Mouse (Mus musculus): ENCODE data around the gene Stag3. TPM values are rescaled to one million over a fixed set of nuclear protein-coding genes. Genes with fewer than 3 reads are reported as not detected.

Gene Stag3
- polyA plus RNA-seq, 1 experiment = 0.33 TPM

DNA sequence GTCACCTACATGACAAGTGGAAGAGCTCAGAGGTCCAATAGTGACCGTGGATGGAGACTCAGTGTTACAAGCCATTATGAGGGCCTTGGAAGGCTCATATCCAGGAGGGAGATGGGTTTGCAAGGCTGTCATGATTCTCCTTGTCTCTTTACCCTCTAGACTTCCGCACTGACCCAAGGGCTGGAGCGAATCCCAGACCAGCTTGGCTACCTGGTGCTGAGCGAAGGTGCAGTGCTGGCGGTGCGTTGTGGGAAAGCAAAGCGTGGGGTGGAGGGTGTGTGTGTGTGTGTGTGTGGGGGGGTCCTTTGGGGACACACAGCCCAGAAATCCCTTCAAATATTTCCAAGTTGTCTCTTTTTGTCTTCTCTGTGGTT lies 24.0 kb upstream of the Stag3 start:
- peaks cover 8% of the 10 kb centered on the region for H3K4me1 ChIP-seq (ENCODE audit: control insufficient read depth, insufficient read depth, insufficient read length, low read length)
- H3K4me3 ChIP-seq (ENCODE audit: low read depth, low read length) = peak overlapping the region; percentile 69
- WGBS = 2% methylated on average over 7 of the region's 7 CpGs
- peaks cover 26% of the 10 kb centered on the region for H3K36me3 ChIP-seq (ENCODE audit: control insufficient read depth, insufficient read depth, low read length)
- no peaks in the 10 kb centered on the region for H3K27me3 ChIP-seq (ENCODE audit: control insufficient read depth, insufficient read depth, low read length)
- TF ChIP-seq POLR2A (IDR thresholded peaks at IDR 0.05; ENCODE audit: low read depth, low read length) (no peak), CTCF (IDR thresholded peaks at IDR 0.05; ENCODE audit: extremely low read depth, insufficient read length, insufficient replicate concordance, low read depth, low read length) (no peak)
- peak overlapping the region; percentile 64 for H3K27ac ChIP-seq (ENCODE audit: insufficient read depth, low read depth, low read length)

DNA sequence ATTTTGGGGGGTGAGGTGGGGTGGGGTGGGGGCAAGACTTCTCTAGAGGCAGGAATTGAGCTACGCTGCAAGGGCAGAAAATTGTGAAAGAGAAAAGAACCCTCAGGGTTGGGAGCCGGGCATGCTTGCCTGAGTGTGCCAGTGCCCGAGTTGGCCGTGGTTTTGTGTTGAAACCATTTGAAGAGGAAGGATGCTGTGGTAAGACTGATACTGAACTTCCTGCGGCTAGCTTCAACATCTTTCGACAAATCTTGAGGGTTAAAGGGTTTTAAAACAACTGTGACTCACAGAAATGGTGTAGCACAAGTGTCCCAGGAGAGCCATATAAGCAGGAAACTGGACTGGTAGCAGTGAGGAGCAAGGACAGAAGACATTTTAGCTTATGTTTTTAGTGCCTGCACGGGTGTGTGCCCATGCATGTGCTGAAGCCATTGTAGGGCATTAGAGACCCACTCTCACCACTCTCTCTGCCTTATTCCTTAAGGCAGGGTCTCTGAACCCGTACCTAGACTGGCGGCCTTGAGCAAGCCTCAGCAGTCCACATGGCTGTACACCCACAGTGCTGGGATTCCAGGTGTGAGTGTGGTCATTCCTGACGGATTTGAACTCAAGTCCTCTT lies 23.0 kb upstream of the Stag3 start:
- WGBS = 83% methylated on average over 10 of the region's 10 CpGs
- Histone ChIP-seq H3K36me3 (ENCODE audit: control insufficient read depth, insufficient read depth, low read length) (peaks cover 35% of the 10 kb centered on the region), H3K27me3 (ENCODE audit: control insufficient read depth, insufficient read depth, low read length) (no peaks in the 10 kb centered on the region), H3K4me3 (ENCODE audit: low read depth, low read length) (peak overlapping the region; percentile 24; the same call in 1 of the 2 replicates), H3K27ac (ENCODE audit: insufficient read depth, low read depth, low read length) (peak overlapping the region; percentile 67), H3K4me1 (ENCODE audit: control insufficient read depth, insufficient read depth, insufficient read length, low read length) (peaks cover 8% of the 10 kb centered on the region)
- TF ChIP-seq POLR2A (IDR thresholded peaks at IDR 0.05; ENCODE audit: low read depth, low read length) (no peak), CTCF (IDR thresholded peaks at IDR 0.05; ENCODE audit: extremely low read depth, insufficient read length, insufficient replicate concordance, low read depth, low read length) (no peak)

DNA sequence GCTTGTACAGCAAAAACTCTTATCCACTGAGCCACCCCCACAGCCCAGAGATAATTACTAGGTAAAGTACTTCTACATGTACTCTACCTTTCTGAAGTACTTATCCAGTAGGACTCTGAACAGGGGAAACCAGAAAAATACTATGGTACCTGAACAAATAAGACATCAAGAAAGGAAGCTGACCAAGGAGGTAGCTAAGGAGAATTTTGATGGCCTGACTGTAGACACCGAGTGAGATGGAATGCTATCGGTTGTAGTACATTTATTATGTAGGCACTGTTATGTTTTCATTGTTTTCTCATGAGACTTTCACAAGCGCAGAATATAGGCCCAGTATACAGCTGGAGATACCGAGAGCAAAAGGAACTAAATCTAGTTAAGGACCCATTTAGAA lies 22.5 kb upstream of the Stag3 start:
- peaks cover 10% of the 10 kb centered on the region for H3K4me1 ChIP-seq (ENCODE audit: control insufficient read depth, insufficient read depth, insufficient read length, low read length)
- H3K36me3 ChIP-seq (ENCODE audit: control insufficient read depth, insufficient read depth, low read length) = peaks cover 35% of the 10 kb centered on the region
- peak overlapping the region; percentile 67 for H3K27ac ChIP-seq (ENCODE audit: insufficient read depth, low read depth, low read length)
- H3K4me3 ChIP-seq (ENCODE audit: low read depth, low read length) = no peak overlapping the region
- TF ChIP-seq POLR2A (IDR thresholded peaks at IDR 0.05; ENCODE audit: low read depth, low read length) = no peak
- TF ChIP-seq CTCF (IDR thresholded peaks at IDR 0.05; ENCODE audit: extremely low read depth, insufficient read length, insufficient replicate concordance, low read depth, low read length) = no peak
- 84% methylated on average over 4 of the region's 4 CpGs for WGBS
- H3K27me3 ChIP-seq (ENCODE audit: control insufficient read depth, insufficient read depth, low read length) = no peaks in the 10 kb centered on the region

DNA sequence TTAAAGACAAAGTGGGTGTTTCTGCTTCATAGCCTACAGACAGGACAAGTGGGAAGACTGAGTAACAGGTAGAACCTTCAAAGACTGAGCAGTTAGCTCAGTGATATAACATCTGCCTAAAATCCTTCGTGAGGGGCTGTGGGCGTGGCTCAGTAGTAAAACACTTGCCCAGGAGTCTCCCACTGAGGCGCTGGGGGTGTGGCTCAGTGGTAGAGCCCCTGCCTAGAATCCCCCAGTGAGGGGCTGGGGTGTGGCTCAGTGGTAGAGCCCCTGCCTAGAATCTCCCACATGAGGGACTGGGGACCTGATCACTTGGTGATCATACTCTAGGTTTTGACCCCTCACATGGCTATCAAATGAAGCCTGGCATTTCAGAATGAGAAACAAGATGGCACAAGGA lies 22.0 kb upstream of the Stag3 start:
- no peaks in the 10 kb centered on the region for H3K27me3 ChIP-seq (ENCODE audit: control insufficient read depth, insufficient read depth, low read length)
- H3K4me3 ChIP-seq (ENCODE audit: low read depth, low read length) = no peak overlapping the region
- 76% methylated on average over 3 of the region's 3 CpGs for WGBS
- TF ChIP-seq POLR2A (IDR thresholded peaks at IDR 0.05; ENCODE audit: low read depth, low read length) (no peak), CTCF (IDR thresholded peaks at IDR 0.05; ENCODE audit: extremely low read depth, insufficient read length, insufficient replicate concordance, low read depth, low read length) (no peak)
- H3K36me3 ChIP-seq (ENCODE audit: control insufficient read depth, insufficient read depth, low read length) = peaks cover 35% of the 10 kb centered on the region
- H3K4me1 ChIP-seq (ENCODE audit: control insufficient read depth, insufficient read depth, insufficient read length, low read length) = peaks cover 13% of the 10 kb centered on the region
- no peak overlapping the region for H3K27ac ChIP-seq (ENCODE audit: insufficient read depth, low read depth, low read length)

DNA sequence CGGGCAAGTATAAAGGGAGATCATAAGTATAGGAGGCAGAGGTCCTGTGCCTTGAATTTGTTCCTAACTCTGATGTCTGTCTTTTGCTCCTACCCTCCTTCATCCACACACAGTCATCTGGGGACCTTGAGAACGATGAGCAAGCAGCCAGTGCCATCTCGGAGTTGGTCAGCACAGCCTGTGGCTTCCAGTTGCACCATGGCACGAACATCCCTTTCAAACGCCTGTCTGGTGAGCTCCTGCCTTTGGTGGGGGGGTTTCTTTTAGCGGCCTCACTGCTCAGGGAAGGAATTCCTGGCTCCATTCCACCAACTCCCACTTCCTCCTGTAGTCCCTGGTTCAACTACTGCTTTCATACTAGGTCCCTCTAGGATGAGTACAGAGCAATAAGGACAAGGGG lies 21.5 kb upstream of the Stag3 start:
- no peak overlapping the region for H3K4me3 ChIP-seq (ENCODE audit: low read depth, low read length)
- H3K4me1 ChIP-seq (ENCODE audit: control insufficient read depth, insufficient read depth, insufficient read length, low read length) = peaks cover 13% of the 10 kb centered on the region
- no peaks in the 10 kb centered on the region for H3K27me3 ChIP-seq (ENCODE audit: control insufficient read depth, insufficient read depth, low read length)
- H3K36me3 ChIP-seq (ENCODE audit: control insufficient read depth, insufficient read depth, low read length) = peaks cover 35% of the 10 kb centered on the region
- WGBS = 84% methylated on average over 6 of the region's 6 CpGs
- H3K27ac ChIP-seq (ENCODE audit: insufficient read depth, low read depth, low read length) = no peak overlapping the region
- no peak for TF ChIP-seq CTCF (IDR thresholded peaks at IDR 0.05; ENCODE audit: extremely low read depth, insufficient read length, insufficient replicate concordance, low read depth, low read length)
- TF ChIP-seq POLR2A (IDR thresholded peaks at IDR 0.05; ENCODE audit: low read depth, low read length) = no peak

DNA sequence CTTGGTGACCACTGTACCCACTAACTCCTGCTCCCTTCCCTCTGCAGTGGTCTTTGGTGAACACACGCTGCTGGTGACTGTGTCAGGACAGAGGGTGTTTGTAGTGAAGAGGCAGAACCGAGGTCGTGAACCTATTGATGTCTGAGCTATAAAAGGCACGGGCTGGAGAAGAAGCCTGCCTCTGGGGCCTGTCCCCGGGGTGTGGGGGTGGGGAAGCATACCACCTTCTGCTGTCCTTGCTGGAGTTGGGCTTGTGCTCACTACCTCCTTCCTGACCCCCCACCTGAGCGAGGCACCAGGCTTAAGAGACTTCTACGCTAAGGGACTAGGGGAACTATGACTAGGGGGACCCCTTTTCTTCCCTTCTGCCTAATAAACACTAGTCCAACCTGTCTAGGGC lies 21.0 kb upstream of the Stag3 start:
- no peak overlapping the region for H3K4me3 ChIP-seq (ENCODE audit: low read depth, low read length)
- H3K4me1 ChIP-seq (ENCODE audit: control insufficient read depth, insufficient read depth, insufficient read length, low read length) = peaks cover 13% of the 10 kb centered on the region
- no peak for TF ChIP-seq POLR2A (IDR thresholded peaks at IDR 0.05; ENCODE audit: low read depth, low read length)
- no peak for TF ChIP-seq CTCF (IDR thresholded peaks at IDR 0.05; ENCODE audit: extremely low read depth, insufficient read length, insufficient replicate concordance, low read depth, low read length)
- peaks cover 35% of the 10 kb centered on the region for H3K36me3 ChIP-seq (ENCODE audit: control insufficient read depth, insufficient read depth, low read length)
- WGBS = 61% methylated on average over 7 of the region's 7 CpGs
- H3K27ac ChIP-seq (ENCODE audit: insufficient read depth, low read depth, low read length) = no peak overlapping the region
- H3K27me3 ChIP-seq (ENCODE audit: control insufficient read depth, insufficient read depth, low read length) = no peaks in the 10 kb centered on the region

DNA sequence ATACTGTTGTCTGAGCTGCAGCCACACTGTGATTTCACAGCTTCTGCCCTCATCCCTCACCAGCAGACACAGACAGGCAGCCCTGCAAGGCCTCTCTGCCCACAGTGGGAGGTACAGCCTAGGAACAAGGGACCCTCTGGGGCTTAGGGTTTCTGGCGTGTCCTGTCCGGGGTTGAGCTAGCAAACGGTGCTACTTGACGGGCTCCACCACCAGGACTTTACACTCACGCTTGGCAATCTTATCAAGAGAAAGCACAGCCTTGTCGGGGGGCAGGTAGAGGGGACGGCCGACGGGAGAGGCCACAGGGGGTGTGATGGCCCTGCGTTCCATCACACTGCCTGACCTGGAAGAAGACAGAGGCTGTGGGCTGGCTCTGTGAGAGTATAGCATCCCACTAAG lies 20.0 kb upstream of the Stag3 start:
- H3K36me3 ChIP-seq (ENCODE audit: control insufficient read depth, insufficient read depth, low read length) = peaks cover 35% of the 10 kb centered on the region
- no peak overlapping the region for H3K4me3 ChIP-seq (ENCODE audit: low read depth, low read length)
- TF ChIP-seq POLR2A (IDR thresholded peaks at IDR 0.05; ENCODE audit: low read depth, low read length) = no peak
- no peak for TF ChIP-seq CTCF (IDR thresholded peaks at IDR 0.05; ENCODE audit: extremely low read depth, insufficient read length, insufficient replicate concordance, low read depth, low read length)
- no peak overlapping the region for H3K27ac ChIP-seq (ENCODE audit: insufficient read depth, low read depth, low read length)
- H3K27me3 ChIP-seq (ENCODE audit: control insufficient read depth, insufficient read depth, low read length) = no peaks in the 10 kb centered on the region
- 86% methylated on average over 10 of the region's 10 CpGs for WGBS
- H3K4me1 ChIP-seq (ENCODE audit: control insufficient read depth, insufficient read depth, insufficient read length, low read length) = peaks cover 14% of the 10 kb centered on the region

Measured in small intestine, adult 2 months (tissue).